Mouse (Mus musculus) erythroblast, embryonic 14.5 days (primary cell): Measurements from ENCODE around the gene Gng8. TPM values are rescaled to one million over a fixed set of nuclear protein-coding genes. Genes with fewer than 3 reads are reported as not detected.

Source experiments
- H3K27me3 ChIP-seq: 2 replicates; pipeline ENCODE4 v1.6.1; 2012; ENCODE audit warnings: inconsistent platforms; ENCODE audit not compliant: control insufficient read depth
- H3K36me3 ChIP-seq: 2 replicates; pipeline ENCODE4 v1.6.1; 2012; ENCODE audit warnings: mild to moderate bottlenecking, inconsistent platforms; ENCODE audit not compliant: control insufficient read depth
- H3K4me1 ChIP-seq: 2 replicates; pipeline ENCODE4 v1.6.1; 2012; ENCODE audit warnings: inconsistent platforms; ENCODE audit not compliant: control insufficient read depth
- H3K4me3 ChIP-seq: replicated peaks from 2 replicates; pipeline ENCODE3; 2012; ENCODE audit warnings: moderate library complexity, mild to moderate bottlenecking, inconsistent platforms
- H3K9me3 ChIP-seq: 2 replicates; pipeline ENCODE4 v1.6.1; 2012; ENCODE audit warnings: low read length, inconsistent platforms, mixed read lengths; ENCODE audit not compliant: control insufficient read depth
- GATA1 ChIP-seq: IDR thresholded peaks from 2 replicates; pipeline ENCODE4 v1.6.1; 2012; ENCODE audit warnings: low read length, inconsistent platforms, mixed read lengths
- TAL1 ChIP-seq: IDR thresholded peaks from 3 replicates; pipeline ENCODE4 v1.6.1; 2012; ENCODE audit warnings: low read length, inconsistent platforms, mixed read lengths
- polyA plus RNA-seq: library from polyadenylated mRNA; stranded (reverse); fragments of >175 nt; gene quantifications from 2 replicates; pipeline ENCODE4 v1.2.3, GENCODE M21; 2012

Gene Gng8
- polyA plus RNA-seq, result not detected in 2 replicates

- no peak for TF ChIP-seq TAL1
- no peak for TF ChIP-seq GATA1
- H3K9me3 ChIP-seq, result peaks cover under 1% of the 10 kb centered on the region
- H3K36me3 ChIP-seq, result no peaks in the 10 kb centered on the region
- peaks cover 24% of the 10 kb centered on the region for H3K4me1 ChIP-seq
- H3K4me3 ChIP-seq, result peak within 1 kb of the TSS; percentile 38
- H3K27me3 ChIP-seq, result peaks cover 86% of the 10 kb centered on the region
Measured at GRCm38 (mm10) chr7:16891641-16892351, at the start of gene Gng8. TSS of gene Gng8 (plus strand) at chr7:16891786.

- peak within 1 kb of the TSS; percentile 80 for H3K4me3 ChIP-seq
- peaks cover 46% of the 10 kb centered on the region for H3K36me3 ChIP-seq
- H3K27me3 ChIP-seq, result no peaks in the 10 kb centered on the region
- H3K4me1 ChIP-seq, result peaks cover 64% of the 10 kb centered on the region
- no peaks in the 10 kb centered on the region for H3K9me3 ChIP-seq
- TF ChIP-seq TAL1, result no peak
- no peak for TF ChIP-seq GATA1
Measured at GRCm38 (mm10) chr7:16842645-16843063, 48.9 kb upstream of the Gng8 start, which contains the start of gene Prkd2. TSS of gene Prkd2 (plus strand) at chr7:16842902.

GRCm38 (mm10) chr7:16843441-16844171 is 48.0 kb upstream of the Gng8 start:
- Histone ChIP-seq H3K27me3 (no peaks in the 10 kb centered on the region), H3K36me3 (peaks cover 36% of the 10 kb centered on the region), H3K4me3 (peak overlapping the region; percentile 80), H3K9me3 (no peaks in the 10 kb centered on the region), H3K4me1 (peaks cover 58% of the 10 kb centered on the region)
- TF ChIP-seq TAL1, result no peak
- no peak for TF ChIP-seq GATA1

GRCm38 (mm10) chr7:16844696-16845071 is 46.9 kb upstream of the Gng8 start:
- no peaks in the 10 kb centered on the region for H3K27me3 ChIP-seq
- TF ChIP-seq TAL1 (no peak), GATA1 (no peak)
- H3K4me1 ChIP-seq, result peaks cover 54% of the 10 kb centered on the region
- no peaks in the 10 kb centered on the region for H3K9me3 ChIP-seq
- peaks cover 30% of the 10 kb centered on the region for H3K36me3 ChIP-seq
- peak overlapping the region; percentile 80 for H3K4me3 ChIP-seq

GRCm38 (mm10) chr7:16845072-16845819 is 46.3 kb upstream of the Gng8 start:
- H3K27me3 ChIP-seq, result no peaks in the 10 kb centered on the region
- peaks cover 54% of the 10 kb centered on the region for H3K4me1 ChIP-seq
- no peaks in the 10 kb centered on the region for H3K9me3 ChIP-seq
- TF ChIP-seq TAL1, result no peak
- TF ChIP-seq GATA1, result no peak
- peak overlapping the region; percentile 80 for H3K4me3 ChIP-seq
- peaks cover 28% of the 10 kb centered on the region for H3K36me3 ChIP-seq

- peaks cover 54% of the 10 kb centered on the region for H3K4me1 ChIP-seq
- H3K9me3 ChIP-seq, result no peaks in the 10 kb centered on the region
- no peaks in the 10 kb centered on the region for H3K27me3 ChIP-seq
- TF ChIP-seq TAL1 (no peak), GATA1 (no peak)
- H3K36me3 ChIP-seq, result peaks cover 22% of the 10 kb centered on the region
- H3K4me3 ChIP-seq, result peak overlapping the region; percentile 80
Measured at GRCm38 (mm10) chr7:16845820-16846167, 45.8 kb upstream of the Gng8 start.

- H3K36me3 ChIP-seq, result peaks cover 13% of the 10 kb centered on the region
- H3K9me3 ChIP-seq, result no peaks in the 10 kb centered on the region
- TF ChIP-seq TAL1 (no peak), GATA1 (no peak)
- H3K27me3 ChIP-seq, result no peaks in the 10 kb centered on the region
- H3K4me1 ChIP-seq, result peaks cover 45% of the 10 kb centered on the region
- no peak overlapping the region for H3K4me3 ChIP-seq
Measured at GRCm38 (mm10) chr7:16846775-16847174, 44.8 kb upstream of the Gng8 start.

GRCm38 (mm10) chr7:16847507-16847906 is 44.1 kb upstream of the Gng8 start:
- Histone ChIP-seq H3K9me3 (no peaks in the 10 kb centered on the region), H3K4me1 (peaks cover 37% of the 10 kb centered on the region), H3K27me3 (no peaks in the 10 kb centered on the region), H3K4me3 (no peak overlapping the region), H3K36me3 (peaks cover 8% of the 10 kb centered on the region)
- TF ChIP-seq GATA1, result no peak
- TF ChIP-seq TAL1, result no peak

GRCm38 (mm10) chr7:16848579-16848978 is 43.0 kb upstream of the Gng8 start:
- no peaks in the 10 kb centered on the region for H3K9me3 ChIP-seq
- peaks cover 13% of the 10 kb centered on the region for H3K36me3 ChIP-seq
- TF ChIP-seq TAL1, result no peak
- no peak for TF ChIP-seq GATA1
- no peak overlapping the region for H3K4me3 ChIP-seq
- H3K27me3 ChIP-seq, result no peaks in the 10 kb centered on the region
- H3K4me1 ChIP-seq, result peaks cover 28% of the 10 kb centered on the region
